Mouse (Mus musculus): ENCODE data around the gene Ccdc12.
A peak's percentile ranks its signal among the peaks of the same experiment; 100 is the strongest.
"Not testable (repeated sequence)": the region's sequence is repeated elsewhere in the genome, so short reads cannot be mapped to it uniquely, and the experiment has no call there.

Gene Ccdc12

GRCm38 (mm10) chr9:110676492-110676911, 20.2 kb downstream of the Ccdc12 start:
- no peak for DNase-seq (ENCODE audit: low spot score)

- DNase-seq (ENCODE audit: low spot score) = no peak
Observed at GRCm38 (mm10) chr9:110678886-110679285, 22.6 kb downstream of the Ccdc12 start.

- DNase-seq (ENCODE audit: low spot score) = no peak
Observed at GRCm38 (mm10) chr9:110680736-110681507, 24.6 kb downstream of the Ccdc12 start.

- DNase-seq (ENCODE audit: low spot score) = no peak
Observed at GRCm38 (mm10) chr9:110681817-110682216, 25.5 kb downstream of the Ccdc12 start.

DNA sequence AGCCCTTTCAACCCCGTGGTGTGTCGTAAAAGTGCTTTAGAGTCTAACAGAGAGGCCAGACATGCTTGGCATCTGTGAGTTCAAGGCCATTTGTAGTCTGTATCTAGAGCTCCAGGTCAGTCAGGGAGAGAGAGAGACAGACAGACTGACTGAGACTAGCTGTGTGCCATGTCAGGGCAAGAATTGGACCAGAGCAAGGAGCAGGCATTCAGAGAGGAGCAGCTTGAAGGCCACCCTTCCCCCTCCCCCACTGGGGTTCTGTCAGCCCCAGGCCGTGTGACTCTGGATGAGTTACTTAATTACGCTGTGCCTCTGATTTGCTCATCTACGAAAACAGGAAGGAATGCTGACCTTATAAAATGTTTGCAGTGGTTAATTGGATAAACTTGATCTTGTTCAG, 26.0 kb downstream of the Ccdc12 start:
- no peak for DNase-seq (ENCODE audit: low spot score)

DNA sequence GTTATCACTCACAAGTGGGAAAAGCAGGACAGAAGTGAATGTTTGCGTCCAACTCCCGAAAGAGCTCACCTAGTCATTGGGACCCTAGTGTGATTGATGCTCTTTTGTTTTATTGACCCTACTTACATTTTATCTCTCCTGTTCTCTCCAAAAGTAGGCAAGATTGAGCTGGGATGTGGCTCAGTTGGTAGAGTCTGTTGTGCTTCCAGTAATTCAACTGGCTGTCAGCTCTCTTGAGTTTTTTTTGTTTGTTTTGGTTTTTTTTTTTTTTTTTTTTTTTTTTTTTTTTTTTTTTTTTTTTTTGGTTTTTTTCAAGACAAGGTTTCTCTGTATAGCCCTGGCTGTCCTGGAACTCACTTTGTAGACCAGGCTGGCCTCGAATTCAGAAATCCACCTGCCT, 26.4 kb downstream of the Ccdc12 start:
- not testable (repeated sequence) for DNase-seq (ENCODE audit: low spot score)

DNA sequence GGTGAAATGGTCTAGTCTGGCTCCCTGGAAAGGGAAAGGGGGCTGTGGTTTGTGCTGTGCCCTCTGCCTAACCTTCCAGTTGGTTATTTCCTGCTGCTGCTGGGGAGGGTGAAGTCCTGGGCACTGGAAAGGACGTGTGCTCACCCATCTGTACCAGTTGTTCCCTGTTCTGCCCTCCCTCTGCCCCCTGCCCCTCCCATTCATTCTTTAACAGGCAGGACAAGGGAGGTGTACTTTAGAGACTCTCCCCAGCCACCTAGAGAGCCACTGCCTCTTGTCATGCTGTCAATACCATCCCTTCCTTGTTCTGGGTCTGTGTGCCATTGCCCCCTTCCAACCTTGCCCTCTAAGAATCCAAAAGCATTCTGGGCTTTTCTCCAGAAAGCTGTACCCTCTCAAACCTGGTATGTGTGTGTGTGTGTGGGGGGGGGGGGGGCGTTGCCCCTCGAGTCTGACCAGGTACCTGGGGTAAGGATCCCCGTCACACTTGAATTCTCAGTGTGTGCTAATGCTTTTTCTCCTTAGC, 27.3 kb downstream of the Ccdc12 start:
- DNase-seq (ENCODE audit: low spot score) = no peak

DNA sequence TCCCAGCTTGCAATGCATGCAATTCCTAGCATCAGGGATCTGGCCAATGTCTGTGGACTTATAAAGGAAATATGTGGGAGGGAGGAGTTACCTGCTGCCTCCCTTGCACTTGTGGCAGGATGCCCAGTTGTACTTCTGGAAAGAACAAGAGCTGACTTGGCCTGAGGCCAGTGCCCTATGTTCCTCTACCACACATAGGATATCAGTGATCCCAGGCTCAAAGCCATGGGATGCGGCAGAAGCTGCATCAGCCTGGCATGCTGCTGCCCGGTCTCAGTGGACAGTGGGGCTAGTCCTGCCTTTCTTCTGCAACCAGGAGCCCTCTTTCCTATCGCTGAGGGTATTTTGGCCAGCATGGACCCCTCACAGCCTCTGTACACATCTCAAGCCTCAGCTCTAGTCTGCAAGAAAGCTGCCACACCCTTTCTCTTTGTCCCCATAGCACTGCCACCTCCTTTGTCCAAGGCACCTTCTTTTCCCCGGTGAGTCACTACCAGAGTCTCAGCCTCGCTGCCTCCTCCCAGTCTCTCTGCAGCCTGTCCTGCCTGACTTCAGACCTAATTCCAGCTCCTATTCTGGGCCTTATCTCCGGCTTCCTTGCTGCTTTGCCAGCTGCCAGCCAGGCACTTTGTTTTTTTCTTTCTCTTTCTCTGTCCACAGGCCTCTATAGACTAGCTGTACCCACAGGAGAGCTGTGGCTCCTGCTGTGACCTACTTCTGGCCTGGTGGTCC, 28.0 kb downstream of the Ccdc12 start:
- DNase-seq (ENCODE audit: low spot score) = peak; percentile 51

- no peak for DNase-seq (ENCODE audit: low spot score)
Observed at GRCm38 (mm10) chr9:110685187-110685586, 28.9 kb downstream of the Ccdc12 start.

DNA sequence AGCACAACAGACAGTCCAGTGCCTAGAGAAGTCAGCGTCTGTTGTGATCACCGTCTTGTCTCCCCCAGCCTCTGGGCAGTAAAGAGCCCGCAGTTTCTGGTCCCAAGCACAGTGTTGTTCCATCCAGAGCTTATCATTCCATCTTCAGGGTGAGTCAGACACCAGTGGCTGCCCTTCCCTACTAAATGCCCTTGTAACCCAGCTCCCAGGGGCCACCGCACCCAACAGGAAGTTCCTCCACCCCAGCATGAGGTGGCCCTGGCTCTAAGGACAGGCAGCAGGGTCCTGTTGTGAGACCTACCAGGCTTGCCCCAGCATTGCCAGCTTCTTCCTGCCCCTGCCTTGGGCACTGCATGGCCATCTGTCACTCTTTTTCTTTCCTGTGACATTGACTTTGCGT, 29.3 kb downstream of the Ccdc12 start:
- DNase-seq (ENCODE audit: low spot score) = no peak

GRCm38 (mm10) chr9:110686472-110686871, 30.2 kb downstream of the Ccdc12 start:
- no peak for DNase-seq (ENCODE audit: low spot score)

DNA sequence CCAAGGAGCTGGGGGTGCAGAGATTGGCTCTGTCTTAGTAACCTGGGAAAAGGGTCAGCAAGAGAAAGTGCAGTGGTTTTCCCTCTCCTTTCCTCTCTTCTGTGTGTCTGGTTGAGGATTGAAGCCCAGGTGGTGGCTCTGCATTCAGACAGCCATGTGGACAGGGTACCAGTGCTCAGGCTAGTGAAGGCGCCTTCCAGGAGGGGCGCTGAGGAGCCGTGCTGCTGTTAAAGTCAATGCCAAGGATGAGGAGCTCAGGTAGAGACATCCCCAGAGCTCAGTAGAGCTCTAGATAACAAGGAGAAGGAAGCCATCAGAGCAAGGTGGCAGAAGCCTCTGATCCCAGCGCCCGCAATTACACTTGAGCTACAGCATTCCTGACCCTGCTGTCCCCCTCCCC, 30.8 kb downstream of the Ccdc12 start:
- no peak for DNase-seq (ENCODE audit: low spot score)

- DNase-seq (ENCODE audit: low spot score) = no peak
Observed at GRCm38 (mm10) chr9:110687846-110688245, 31.5 kb downstream of the Ccdc12 start.

DNA sequence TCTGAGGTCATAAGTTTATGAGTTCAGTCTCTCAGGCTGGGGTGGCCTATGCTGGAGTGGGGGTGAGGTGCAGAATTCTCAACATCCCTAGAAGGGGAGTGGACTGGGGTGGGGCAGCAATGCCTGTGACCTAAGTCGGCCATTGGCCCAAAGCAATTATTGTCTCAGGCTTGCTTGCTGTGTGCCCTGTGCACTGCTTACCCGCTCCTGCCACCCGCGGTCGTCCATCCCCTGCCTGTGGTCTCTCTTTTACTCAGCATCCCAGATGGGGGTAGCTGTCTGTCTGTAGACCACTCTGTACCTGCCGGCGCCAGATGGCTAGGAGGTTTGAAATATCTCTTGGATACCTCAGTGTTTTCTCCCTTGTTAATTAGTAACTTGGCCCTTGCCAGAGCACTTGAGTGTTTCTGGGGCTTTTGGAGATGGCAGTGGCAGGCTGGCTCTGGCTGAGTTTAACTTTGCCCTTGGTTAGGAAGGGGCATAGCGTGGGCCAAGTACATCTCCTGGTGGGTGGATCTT, 33.0 kb downstream of the Ccdc12 start:
- no peak for DNase-seq (ENCODE audit: low spot score)

DNA sequence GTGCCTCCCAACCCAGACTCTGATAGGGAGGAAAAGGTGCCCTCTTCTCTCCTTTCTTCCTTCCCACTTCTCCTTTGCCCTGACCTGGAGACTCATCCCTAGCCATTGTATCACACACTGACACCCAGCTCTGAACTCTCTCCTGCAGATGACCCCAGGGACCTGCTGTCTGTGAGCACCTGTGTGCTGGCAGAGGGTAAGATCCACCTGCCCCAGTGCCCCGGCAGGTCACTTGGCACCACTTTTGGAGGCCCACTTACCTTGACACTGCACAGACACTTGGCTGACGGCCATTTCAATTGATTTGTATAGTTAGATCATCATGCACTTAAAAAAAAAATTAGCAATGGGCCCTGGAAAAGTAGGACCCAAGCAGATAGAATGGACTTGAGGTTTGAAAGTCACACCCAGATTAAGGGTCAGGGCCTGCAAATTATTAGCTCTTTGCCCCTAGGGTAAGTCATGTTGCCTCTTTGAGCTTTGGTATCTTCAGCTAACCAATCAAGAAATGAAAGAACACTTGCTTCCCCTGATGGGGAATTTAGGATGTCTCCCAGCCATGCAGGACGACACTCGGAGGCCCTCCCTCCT, 39.0 kb downstream of the Ccdc12 start:
- DNase-seq (ENCODE audit: low spot score) = no peak

DNA sequence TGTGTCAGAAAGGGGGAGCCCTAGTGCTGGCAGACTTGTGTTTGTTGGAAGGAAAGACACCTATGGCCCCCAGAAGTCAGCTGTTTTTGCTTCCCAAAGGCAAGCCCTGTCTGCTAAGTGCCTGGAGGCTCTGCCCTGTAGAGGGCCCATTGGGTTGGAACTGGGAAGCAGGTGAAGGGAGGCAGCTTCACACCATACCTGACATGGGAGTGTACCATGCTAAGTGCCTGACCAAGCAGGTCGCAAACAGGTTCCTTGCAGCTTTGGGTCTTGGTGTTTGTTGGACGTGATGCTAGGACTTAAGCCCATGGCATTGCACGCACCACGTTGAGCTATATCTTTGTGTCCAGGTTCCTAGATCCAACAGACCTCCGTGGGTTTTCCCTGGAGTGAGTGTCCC, 40.1 kb downstream of the Ccdc12 start:
- no peak for DNase-seq (ENCODE audit: low spot score)

- DNase-seq (ENCODE audit: low spot score) = no peak
Observed at GRCm38 (mm10) chr9:110697465-110697864, 41.2 kb downstream of the Ccdc12 start.

DNA sequence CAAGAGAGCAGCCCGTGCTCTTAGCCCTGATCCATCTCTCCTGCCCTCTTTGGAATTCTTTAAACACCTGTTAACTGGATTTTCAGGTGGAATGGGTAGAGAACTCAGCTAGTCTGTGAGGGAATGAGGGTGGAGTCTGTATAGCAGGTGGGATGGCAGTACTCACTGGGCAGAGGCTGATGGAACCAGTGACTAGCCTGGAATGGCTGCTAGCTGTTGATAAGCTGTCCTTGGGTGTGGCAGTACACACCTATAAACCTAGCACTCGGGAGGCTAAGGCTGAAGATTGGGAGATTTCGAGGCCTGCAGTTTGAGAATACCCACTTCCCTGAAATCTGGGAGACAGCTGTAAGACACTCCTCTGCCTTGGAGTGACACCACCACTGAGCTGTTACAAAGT, 43.3 kb downstream of the Ccdc12 start:
- DNase-seq (ENCODE audit: low spot score) = no peak

DNA sequence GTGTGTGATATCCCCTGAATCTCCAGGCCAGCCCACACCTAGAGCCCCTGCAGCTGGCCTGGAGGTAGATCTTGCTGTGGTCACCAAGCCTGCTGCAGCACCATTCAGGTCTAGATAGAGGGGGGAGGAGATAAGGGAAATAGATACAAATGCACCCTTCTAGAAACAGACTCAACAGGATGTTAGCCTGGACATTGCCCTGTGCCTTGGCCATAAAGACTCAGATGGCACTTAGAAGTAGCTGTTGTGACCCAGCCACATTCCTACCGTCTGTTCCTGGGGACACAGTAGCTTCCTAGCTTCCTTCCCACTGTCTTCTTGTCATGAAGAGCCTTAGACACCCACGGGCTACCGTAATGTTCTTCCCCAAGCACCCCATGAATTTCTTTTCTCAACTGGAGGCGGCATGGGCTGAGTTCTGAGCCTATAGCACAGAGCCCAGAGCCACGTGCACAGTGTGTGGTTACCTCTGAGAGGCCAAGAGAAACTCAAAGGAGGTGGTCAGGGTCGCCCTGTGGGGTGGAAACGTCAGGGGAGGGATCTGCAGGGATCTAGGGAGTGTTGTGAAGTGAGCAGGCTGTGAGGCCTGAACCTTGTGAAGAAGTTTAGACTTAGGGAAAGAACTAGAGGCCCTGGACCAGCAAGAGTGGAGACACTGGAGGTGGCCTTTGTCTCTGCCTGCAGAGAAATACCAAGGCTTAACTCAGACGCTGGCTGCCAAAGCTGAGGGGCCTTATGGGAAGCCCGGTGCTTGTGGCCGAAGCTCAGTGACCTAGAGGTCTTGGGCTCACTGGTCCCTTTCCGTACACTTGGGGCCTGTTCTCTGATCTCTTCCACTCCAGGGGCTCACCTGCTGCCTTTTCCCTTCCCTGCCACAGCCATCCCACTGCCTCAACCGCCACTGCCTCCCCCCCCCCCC, 45.1 kb downstream of the Ccdc12 start:
- no peak for DNase-seq (ENCODE audit: low spot score)

GRCm38 (mm10) chr9:110702848-110703247, 46.5 kb downstream of the Ccdc12 start:
- DNase-seq (ENCODE audit: low spot score) = no peak

GRCm38 (mm10) chr9:110703951-110704350, 47.6 kb downstream of the Ccdc12 start:
- no peak for DNase-seq (ENCODE audit: low spot score)

GRCm38 (mm10) chr9:110706784-110707183, 50.5 kb downstream of the Ccdc12 start:
- DNase-seq (ENCODE audit: low spot score) = no peak

Measured in layer of hippocampus, adult 9-10 months (tissue).